ENCODE assay signal across 24 mouse cellular contexts in genomic region chr3:20023832-20024231, GRCm38 (mm10). TPM values are rescaled to one million over a fixed set of nuclear protein-coding genes. Genes with fewer than 3 reads are reported as not detected.
DNase-seq lines count a peak whose midpoint lies in the region; ATAC-seq and TF ChIP-seq lines count a peak whose summit lies in the region.
"Had no signal": no experiment of that assay in that cellular context is flagged by ENCODE, and none has a peak within 500 bp of the region (broad histone marks: within the 10 kb centered on the region; RNA-seq: fewer than 3 reads in every experiment).

No protein-coding gene starts in this region.

- H3K27ac ChIP-seq in ES-Bruce4 (ENCODE audit: insufficient read depth, low read length) = peak overlapping the region; percentile 61; the same call in 1 of the 2 replicates
- H3K27ac ChIP-seq in ES-E14 (ENCODE audit: insufficient read depth, low read depth, low read length, poor library complexity, severe bottlenecking) = peak overlapping the region; percentile 75
- H3K27ac ChIP-seq: embryonic facial prominence, embryonic 10.5 days; embryonic facial prominence, embryonic 12.5 days; forebrain, embryonic 13.5 days; forebrain, embryonic 15.5 days had no signal

- H3K36me3 ChIP-seq in ES-Bruce4 (ENCODE audit: control insufficient read depth, insufficient read depth, low read length, poor library complexity, severe bottlenecking) (peaks cover 7% of the 10 kb centered on the region), ES-E14 (ENCODE audit: control insufficient read depth, insufficient read depth, low read length, poor library complexity, severe bottlenecking) (peaks cover 12% of the 10 kb centered on the region)

- no peak for TF ChIP-seq CTCF in ES-Bruce4 (IDR thresholded peaks at IDR 0.05; ENCODE audit: low read depth, low read length)

- no peak overlapping the region for H3K9ac ChIP-seq in ES-Bruce4 (ENCODE audit: low read depth, poor library complexity, severe bottlenecking)
- no peak overlapping the region for H3K9ac ChIP-seq in ES-E14 (ENCODE audit: insufficient read depth, low read depth, low read length, poor library complexity, severe bottlenecking)
- H3K9ac ChIP-seq: embryonic facial prominence, embryonic 12.5 days; forebrain, embryonic 13.5 days; forebrain, embryonic 15.5 days; forebrain, postnatal 0 days had no signal

- H3K9me3 ChIP-seq in ES-Bruce4 (replicated peaks; ENCODE audit: control insufficient read depth, insufficient read depth, low read length, poor library complexity, severe bottlenecking) (peaks cover 9% of the 10 kb centered on the region), ES-E14 (ENCODE audit: control insufficient read depth, insufficient read depth, low read depth, low read length) (no peaks in the 10 kb centered on the region)
- H3K9me3 ChIP-seq: embryonic facial prominence, embryonic 10.5 days; embryonic facial prominence, embryonic 12.5 days; forebrain, embryonic 13.5 days; forebrain, embryonic 15.5 days had no signal

- H3K4me3 ChIP-seq in ES-Bruce4 (ENCODE audit: low read depth, low read length) (no peak overlapping the region), ES-E14 (ENCODE audit: insufficient read depth in 1 of 2, low read depth in 1 of 2, low read length in 2 of 2, poor library complexity in 1 of 2, severe bottlenecking in 1 of 2) (no peak overlapping the region)
- H3K4me3 ChIP-seq: embryonic facial prominence, embryonic 10.5 days; embryonic facial prominence, embryonic 12.5 days; forebrain, embryonic 13.5 days; forebrain, embryonic 15.5 days had no signal

- TF ChIP-seq EP300 in ES-Bruce4 (IDR thresholded peaks at IDR 0.05; ENCODE audit: insufficient read depth, low read depth, low read length) = 0 out of 2 replicates have a peak, but pooled peaks have one; percentile 34

- DNase-seq in ES-E14 (ENCODE audit: low read depth, low spot score) (peak; percentile 73), WW6 (ENCODE audit: low read depth, low spot score) (peak; percentile 75)
- DNase-seq in urinary bladder, postnatal 10 days (ENCODE audit: low spot score) = no peak
- DNase-seq in retina, postnatal 1 day = no peak
- no peak for DNase-seq in kidney, postnatal 14 days
- DNase-seq: adrenal gland, adult 8-10 months; adrenal gland, postnatal 14 days; adrenal gland, postnatal 36 days; B cell, adult 2 months; cerebellum, adult 11-12 months; cerebellum, adult 2 months; cerebellum, adult 9-10 months; cerebellum, postnatal 10 days; cerebellum, postnatal 25 days; forebrain, postnatal 0 days had no signal

- TF ChIP-seq POLR2A in ES-Bruce4 (IDR thresholded peaks at IDR 0.05; ENCODE audit: insufficient read depth, low read length) = no peak

- no peaks in the 10 kb centered on the region for H3K27me3 ChIP-seq in ES-Bruce4 (ENCODE audit: control insufficient read depth, insufficient read depth, low read length, poor library complexity, severe bottlenecking)
- H3K27me3 ChIP-seq: CH12.LX; embryonic facial prominence, embryonic 12.5 days; forebrain, embryonic 13.5 days; forebrain, embryonic 15.5 days had no signal

- H3K4me1 ChIP-seq in ES-Bruce4 (ENCODE audit: control insufficient read depth, insufficient read depth, low read length) (no peaks in the 10 kb centered on the region), ES-E14 (ENCODE audit: control insufficient read depth in 2 of 2, insufficient read depth in 2 of 2, low read length in 2 of 2, poor library complexity in 1 of 2) (peaks cover 5 to 8% of the 10 kb centered on the region in 2 experiments; a peak in 3 of 4 replicates)
- H3K4me1 ChIP-seq: embryonic facial prominence, embryonic 10.5 days; embryonic facial prominence, embryonic 12.5 days; forebrain, embryonic 13.5 days; forebrain, embryonic 15.5 days had no signal

- peak; percentile 39 for ATAC-seq in megakaryocyte, adult 5-6 weeks (ENCODE audit: poor library complexity, severe bottlenecking)
- ATAC-seq: activated CD4-positive, CD25-positive, alpha-beta regulatory T cell, adult 4 months; CD4-positive, CD25-positive, alpha-beta regulatory T cell, adult 4 months; forebrain, embryonic 13.5 days; forebrain, embryonic 15.5 days; forebrain, postnatal 0 days had no signal

- in situ Hi-C loops in ES-E14 (cut with MboI; ENCODE audit: low sequenced_read_pairs in 2 of 2, unreplicated experiment in 2 of 2) = no loop called here

TF ChIP-seq in ES-E14, 5 proteins besides CTCF, POLR2A, EP300 and RAD21:
- TF ChIP-seq HCFC1 (IDR thresholded peaks at IDR 0.05; ENCODE audit: borderline replicate concordance, insufficient read depth, low read length) (no peak), ZNF384 (IDR thresholded peaks at IDR 0.05; ENCODE audit: low read depth, low read length) (no peak), MAFK (IDR thresholded peaks at IDR 0.05; ENCODE audit: insufficient read depth, low read depth, low read length) (no peak), ZC3H11A (IDR thresholded peaks at IDR 0.05; ENCODE audit: borderline replicate concordance, low read depth, low read length) (no peak), CHD2 (IDR thresholded peaks at IDR 0.05; ENCODE audit: low read depth, low read length) (peak; percentile 20; the same call in 1 of the 2 replicates)

RNA-seq across cellular contexts. Expression of gene Hps3, which starts 11.3 kb away (rescaled TPM):
- 13.8 and 15.9 TPM in 2 replicates for polyA plus RNA-seq in ES-Bruce4 (2011; ENCODE audit: insufficient read depth, insufficient read length, low read depth, missing spikeins)
- 8.9 and 9.6 TPM in 2 replicates for total RNA-seq in ES-E14 (2012; rRNA removed)
- 109 and 112 TPM in 2 replicates for total RNA-seq in megakaryocyte, adult 5-6 weeks (2015)
- 88.3 and 94.4 TPM in 2 replicates for total RNA-seq in megakaryocyte, adult 5-6 weeks (2017)

RNA-seq across cellular contexts. Expression of gene Hltf, which starts 33.8 kb away (rescaled TPM):
- 63.6 and 70.4 TPM in 2 replicates for polyA plus RNA-seq in ES-Bruce4 (2011; ENCODE audit: insufficient read depth, insufficient read length, low read depth, missing spikeins)
- total RNA-seq in ES-E14 (2012; rRNA removed) = 21.0 and 21.2 TPM in 2 replicates
- total RNA-seq in megakaryocyte, adult 5-6 weeks (2015) = 57.8 and 70.3 TPM in 2 replicates
- total RNA-seq in megakaryocyte, adult 5-6 weeks (2017) = 51.8 and 58.5 TPM in 2 replicates

Comparison
In these comparisons a context has a peak if more than half of its experiments do, and no peak if none do; other contexts are left out.
1. DNase-seq: peak in ES-E14 (single experiment) and WW6 (single experiment); none in urinary bladder, postnatal 10 days (single experiment), retina, postnatal 1 day (single experiment) and kidney, postnatal 14 days (single experiment).